Mouse (Mus musculus): ENCODE measurements at regions not wholly inside any gene's neighbourhood (a gene's known extent, or its start where the extent isn't known, plus 50 kb on each side); places are given as distances from the start of the nearest gene placed in this dataset.

- no peak for DNase-seq (ENCODE audit: low read depth)
- TF ChIP-seq POLR2A (IDR thresholded peaks at IDR 0.05; ENCODE audit: borderline replicate concordance, extremely low read depth, insufficient read depth, insufficient read length, poor library complexity, severe bottlenecking) (no peak), CTCF (IDR thresholded peaks at IDR 0.05; ENCODE audit: borderline replicate concordance, extremely low read depth, insufficient read depth, insufficient read length) (no peak)
Measured at GRCm38 (mm10) chrX:147616374-147616773, 62.5 kb upstream of the Lrch2 start.

- TF ChIP-seq CTCF (IDR thresholded peaks at IDR 0.05; ENCODE audit: borderline replicate concordance, extremely low read depth, insufficient read depth, insufficient read length) (peak; percentile 63; the same call in 1 of the 2 replicates), POLR2A (IDR thresholded peaks at IDR 0.05; ENCODE audit: borderline replicate concordance, extremely low read depth, insufficient read depth, insufficient read length, poor library complexity, severe bottlenecking) (no peak)
- DNase-seq (ENCODE audit: low read depth): peak; percentile 70
Measured at GRCm38 (mm10) chrX:147608660-147609059, 54.8 kb upstream of the Lrch2 start.

Measured in brain, embryonic 14.5 days (tissue).